Mouse (Mus musculus): ENCODE data around the gene Ctns.

Gene Ctns

DNA sequence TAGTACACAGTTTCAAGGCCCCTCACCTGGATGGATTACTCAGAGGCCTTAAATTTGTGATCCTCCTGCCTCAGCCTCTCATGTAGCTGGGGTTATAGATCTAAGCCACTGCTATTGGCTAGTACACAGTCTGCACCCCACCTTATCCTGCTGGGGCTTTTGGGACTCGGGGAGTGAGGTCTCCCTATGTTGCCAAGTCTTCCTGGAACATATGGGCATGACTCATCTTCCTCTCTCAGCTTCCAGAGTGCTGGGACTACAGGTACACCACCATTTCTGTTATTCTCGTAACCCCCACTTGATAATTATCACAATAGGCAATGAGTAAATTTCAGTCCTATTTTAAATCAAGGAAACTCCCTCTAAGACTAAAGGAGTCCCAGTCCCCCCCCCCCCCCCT is 4.4 kb downstream of the Ctns start:
- DNase-seq (ENCODE audit: low spot score in 2 of 2): no peak

DNA sequence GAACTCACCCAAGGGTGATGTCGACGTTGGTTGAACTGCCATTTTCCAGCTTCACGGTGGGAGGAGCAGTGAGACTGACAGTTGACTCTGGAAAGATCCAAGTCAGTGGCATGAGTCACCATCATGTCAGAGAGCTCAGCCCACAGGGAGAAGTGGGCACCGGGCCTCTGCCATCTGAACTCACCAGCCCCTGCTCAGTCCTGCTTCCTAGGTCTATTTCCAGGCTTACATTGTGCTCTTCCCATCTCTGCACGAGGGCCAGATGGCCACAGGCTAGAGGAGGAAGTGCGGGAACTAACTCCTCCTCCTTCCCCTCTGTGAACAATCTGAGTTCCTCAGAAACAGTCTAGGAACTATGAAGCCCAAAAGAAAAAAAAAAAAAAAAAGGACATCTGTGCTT is 5.8 kb downstream of the Ctns start:
- no peak for DNase-seq (ENCODE audit: low spot score in 2 of 2)

DNA sequence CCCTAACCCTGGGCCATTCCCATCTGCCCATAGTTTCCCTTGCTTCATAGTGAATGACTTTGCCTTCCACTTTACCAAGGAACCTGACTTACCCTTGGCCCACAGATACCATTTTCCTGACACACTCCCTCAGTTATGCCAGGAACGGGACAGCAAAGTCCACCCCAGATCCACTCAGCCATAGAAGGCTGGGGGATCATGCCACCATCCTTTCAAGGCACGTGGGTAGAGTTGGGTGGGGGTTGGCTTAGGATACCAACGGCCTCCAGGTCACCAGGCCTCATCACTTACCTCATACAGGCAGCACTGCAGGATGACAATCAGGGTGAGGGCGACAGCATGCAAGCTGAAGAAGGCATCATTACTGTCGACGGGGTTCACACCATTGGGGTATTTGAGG is 11.6 kb downstream of the Ctns start:
- no peak for DNase-seq (ENCODE audit: low spot score in 2 of 2)

DNA sequence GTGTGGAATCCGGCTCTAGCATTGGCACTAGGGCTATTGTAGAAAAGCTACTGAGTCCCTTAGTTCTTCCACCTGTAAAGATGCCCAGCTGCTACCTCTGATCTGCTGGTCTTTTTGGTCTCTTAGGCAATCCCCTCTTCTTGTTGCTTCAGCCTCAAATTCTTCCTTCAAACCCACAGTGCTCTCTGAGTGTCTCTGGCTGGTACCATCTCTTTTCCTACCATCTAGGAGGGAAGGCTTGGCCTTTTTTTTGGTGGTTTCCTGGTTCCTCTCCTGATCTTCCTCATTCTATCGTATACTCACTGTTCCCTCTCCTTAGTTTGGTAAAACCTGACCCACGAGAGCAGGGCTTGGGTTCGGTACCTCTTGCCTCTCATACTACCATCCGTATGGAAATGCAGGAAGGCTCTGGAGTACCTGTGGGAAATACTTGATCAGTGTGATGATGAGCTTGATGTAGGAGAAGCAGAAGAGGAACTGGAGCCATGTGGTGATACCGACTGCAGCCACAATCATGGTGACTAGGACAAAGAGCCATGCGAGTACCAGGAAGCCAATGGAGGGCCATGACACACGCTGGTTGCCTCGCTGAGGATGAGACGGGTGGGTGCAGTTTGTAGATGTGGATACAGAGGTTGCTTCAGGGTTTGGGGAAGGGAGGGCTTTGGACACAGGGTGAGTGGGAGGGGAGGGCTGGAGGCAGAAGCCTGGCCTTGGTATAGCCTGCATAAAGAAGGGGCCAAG is 12.8 kb downstream of the Ctns start:
- DNase-seq (ENCODE audit: low spot score in 2 of 2): no peak

DNA sequence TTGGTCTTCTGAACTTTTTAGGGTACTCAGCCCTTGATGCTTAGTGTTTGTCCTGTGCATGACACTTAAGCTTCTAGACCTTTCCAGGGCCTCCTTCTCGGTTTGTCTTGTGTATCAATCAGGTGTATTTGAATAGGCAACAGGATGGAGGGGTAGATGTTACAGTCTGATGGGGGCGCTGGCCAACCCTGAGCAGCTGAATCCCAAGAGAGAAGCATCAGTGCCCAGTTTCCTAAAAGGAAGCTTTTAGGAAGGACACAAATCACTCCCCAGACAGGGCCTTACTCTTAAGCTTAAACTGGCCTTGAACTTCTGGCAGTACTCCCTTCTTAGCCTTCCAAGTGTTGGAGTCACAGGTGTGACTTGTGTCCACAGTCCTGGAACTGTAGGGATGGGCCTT is 20.9 kb downstream of the Ctns start:
- no peak for DNase-seq (ENCODE audit: low spot score in 2 of 2)

DNA sequence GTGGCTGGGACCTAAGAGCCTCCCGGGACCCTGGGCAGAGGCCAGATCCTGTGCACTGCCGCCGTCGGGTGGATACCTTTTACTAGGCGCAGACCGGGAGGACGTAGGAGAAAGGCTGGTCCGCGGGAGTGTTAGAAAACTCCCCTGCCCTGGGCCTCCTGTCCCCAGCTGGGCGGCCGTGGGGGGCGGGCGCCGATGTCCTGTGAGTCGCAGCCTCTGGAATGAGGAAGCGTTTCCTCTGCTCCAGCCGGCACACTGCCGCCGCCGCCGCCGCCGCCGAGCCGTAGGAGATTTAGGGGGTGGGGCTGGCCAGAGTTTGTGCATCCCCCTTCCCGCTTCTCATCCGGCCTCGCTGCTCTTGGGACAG is 21.4 kb downstream of the Ctns start:
- peak in 1 of 2 experiments; percentile 35 for DNase-seq (ENCODE audit: low spot score in 2 of 2)

DNA sequence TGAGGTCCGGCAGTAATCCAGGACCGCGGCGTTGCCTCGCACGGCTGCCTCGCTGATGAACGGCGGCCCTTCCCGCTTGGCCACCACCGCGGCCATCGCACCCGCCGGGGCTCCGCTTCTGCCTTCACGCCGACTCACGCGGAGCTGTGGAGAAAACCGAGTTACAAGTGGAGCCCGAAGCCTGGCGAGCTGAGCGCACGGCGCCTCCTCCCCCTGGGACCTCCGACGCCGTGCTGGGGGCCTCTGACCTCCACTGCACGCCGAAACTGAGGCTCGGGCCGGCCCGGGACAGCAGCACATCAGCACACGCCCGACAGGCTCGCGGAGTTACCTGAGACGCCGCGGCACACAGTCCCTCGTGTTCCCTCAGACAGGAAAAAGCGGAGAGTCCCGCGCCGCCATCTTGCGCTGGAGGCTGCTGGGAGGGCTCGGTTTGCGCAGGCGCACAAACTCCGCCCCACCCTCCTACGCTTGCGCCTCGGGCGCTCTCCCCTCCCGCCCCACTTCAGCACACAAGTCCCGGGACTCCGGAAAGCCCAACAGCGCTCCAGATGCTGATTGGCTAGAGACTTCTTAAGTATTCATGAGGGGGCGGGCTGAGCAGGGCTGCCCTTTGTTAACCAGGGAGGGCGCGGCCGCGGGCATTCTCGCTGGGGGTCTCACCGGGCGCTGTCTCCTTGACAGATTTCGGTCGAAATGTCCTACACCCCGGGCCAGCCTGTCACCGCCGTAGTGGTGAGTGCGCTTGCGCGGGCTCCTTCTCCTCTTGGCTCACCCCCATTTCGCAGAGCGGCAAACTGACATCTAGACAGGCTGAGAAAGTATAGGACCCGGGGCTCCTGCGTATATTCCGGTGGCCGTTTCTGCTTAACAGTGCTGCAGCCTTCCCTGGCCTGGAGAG is 22.0 kb downstream of the Ctns start, which contains the start of the genes Emc6 and Tax1bp3:
Gene Emc6, minus strand, starts transcription at position 430 of the 901 bp plus-strand sequence.
Gene Tax1bp3, plus strand, starts transcription at position 476 of the 901 bp plus-strand sequence.
- peak; percentile 95 to 97 for DNase-seq (ENCODE audit: low spot score in 2 of 2)

DNA sequence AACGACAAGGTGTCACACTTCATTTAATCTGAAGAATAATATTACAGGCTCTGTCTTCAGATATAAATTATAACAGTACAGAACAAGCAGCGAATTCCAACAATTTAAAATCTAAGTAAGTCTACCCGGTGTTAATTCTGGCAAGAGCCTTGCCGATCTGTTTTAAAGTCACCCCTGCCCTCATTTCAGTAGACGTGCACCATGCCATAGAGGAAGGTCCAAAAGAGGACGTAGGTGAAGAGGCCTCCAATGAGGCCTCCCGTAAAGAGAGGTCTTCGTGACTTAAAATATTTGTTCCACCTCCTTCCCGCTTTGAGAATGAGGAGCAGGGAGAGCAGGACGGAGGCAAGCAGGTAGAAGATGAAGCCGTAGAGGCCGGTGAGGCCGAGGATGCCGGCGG is 22.7 kb downstream of the Ctns start:
- no peak for DNase-seq (ENCODE audit: low spot score in 2 of 2)

DNA sequence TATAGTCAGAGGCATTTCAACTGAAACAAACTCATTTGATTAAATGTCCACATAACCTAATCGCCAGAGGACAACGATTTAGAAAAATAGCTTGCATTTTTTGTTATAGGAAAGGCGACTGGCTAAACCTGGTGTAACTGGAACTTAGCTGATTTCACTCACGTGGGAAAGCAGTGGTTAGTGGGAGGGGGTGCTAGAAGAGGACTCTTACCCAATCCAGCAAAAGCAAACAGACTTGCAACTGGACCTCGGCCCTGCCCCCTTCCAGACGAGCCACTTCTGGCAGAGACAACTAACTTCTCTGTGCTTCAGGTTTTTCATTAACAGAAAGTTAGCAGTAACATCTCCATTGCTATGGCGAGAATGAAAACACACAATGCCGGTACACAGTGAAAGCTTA is 23.2 kb downstream of the Ctns start:
- DNase-seq (ENCODE audit: low spot score in 2 of 2): no peak

DNA sequence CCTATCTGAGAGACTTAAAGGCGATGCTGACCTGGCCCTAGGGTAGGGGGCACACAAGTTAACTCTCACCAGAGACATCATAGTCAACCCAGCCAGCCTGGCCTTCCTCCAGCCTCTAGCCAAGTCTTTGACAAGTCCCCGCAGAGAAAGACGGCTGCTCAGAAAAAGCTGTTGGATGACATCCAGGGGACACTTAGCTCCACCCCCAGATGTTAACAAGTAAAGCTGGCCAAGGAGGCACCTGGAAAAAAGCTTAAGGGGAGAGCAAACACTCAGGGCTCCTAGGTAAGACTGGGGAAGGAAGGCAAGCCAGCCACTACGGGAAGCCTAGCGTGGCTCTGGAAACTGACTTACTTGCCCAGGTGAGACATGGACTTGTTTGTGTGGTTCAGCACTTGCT is 26.7 kb downstream of the Ctns start:
- no peak for DNase-seq (ENCODE audit: low spot score in 2 of 2)

DNA sequence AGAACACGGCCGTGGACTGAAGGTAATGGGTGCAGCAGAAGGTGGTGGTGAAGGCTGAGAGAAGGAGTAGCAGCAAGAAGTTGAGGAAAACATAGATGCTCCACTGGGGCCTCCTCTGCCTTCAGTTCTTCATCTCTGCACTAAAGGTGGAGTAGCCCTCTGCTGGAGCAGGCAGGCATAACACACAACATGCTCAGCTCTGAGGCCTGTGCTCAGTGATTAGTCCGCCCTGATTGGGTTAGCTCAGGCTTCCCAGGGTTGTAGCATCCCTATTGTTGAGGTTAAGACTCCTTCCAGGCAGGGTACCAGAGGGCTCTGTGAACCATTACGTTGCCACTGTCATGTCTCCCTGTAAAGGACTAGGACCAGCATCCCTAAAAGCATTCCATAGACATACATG is 29.6 kb downstream of the Ctns start:
- peak; percentile 39 to 64 for DNase-seq (ENCODE audit: low spot score in 2 of 2)

DNA sequence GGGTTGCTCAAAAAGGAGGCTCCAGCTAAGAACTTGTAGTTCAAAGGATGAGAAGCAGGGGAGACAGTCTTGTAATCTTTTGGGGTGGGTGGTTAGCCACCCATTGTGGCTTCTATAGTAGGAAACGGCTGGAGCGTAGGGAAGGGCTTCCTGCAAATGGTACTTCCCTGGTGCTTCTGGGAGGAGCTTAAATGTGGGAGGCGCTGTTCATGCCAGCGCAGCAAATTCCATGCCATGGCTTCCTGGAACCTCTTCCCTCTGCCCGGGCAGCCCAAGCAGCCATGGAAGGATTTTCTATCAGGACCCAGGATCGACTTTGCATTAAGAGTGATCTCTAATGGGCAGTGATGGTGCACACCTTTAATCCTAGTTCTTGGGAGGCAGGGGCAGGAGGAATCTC is 30.3 kb downstream of the Ctns start:
- DNase-seq (ENCODE audit: low spot score in 2 of 2): no peak

DNA sequence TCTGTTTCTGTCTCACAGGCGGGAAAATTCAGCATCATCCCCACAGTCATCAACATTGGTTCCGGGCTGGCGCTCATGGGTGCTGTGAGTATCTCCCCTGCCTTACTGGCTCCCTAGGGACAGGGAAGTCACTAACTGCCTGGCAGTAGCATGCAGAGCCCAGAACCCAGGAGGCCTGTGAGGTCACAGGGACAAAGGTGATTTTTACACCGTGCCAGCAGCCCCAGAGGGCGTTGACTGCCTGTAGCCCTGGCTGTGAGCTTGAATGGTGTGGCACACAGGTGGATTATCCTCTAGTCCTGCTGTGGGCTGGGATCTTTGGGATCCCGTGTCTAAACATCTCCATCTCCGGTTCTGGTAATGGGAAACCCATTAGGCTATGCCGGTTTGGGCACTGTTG is 30.8 kb downstream of the Ctns start:
- no peak for DNase-seq (ENCODE audit: low spot score in 2 of 2)

DNA sequence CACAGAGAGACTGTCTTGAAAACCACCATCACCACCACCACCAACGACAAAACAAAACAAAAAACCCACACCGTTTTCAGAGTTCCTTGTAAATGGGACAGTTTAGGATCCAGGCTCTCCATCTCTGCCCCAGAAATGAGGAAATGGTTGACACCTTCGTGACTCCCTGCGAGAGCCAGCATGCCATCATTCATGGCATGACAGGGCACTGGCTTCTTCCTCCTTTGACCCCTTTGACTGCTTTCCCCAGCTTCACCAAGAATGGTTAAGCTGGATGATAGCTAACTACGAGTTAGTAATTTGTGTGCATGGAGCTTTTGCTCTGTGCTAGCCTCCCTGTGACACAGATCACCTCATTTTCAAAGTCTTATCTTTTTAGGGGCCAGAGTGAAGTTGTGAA is 36.6 kb downstream of the Ctns start:
- DNase-seq (ENCODE audit: low spot score in 2 of 2): no peak

DNA sequence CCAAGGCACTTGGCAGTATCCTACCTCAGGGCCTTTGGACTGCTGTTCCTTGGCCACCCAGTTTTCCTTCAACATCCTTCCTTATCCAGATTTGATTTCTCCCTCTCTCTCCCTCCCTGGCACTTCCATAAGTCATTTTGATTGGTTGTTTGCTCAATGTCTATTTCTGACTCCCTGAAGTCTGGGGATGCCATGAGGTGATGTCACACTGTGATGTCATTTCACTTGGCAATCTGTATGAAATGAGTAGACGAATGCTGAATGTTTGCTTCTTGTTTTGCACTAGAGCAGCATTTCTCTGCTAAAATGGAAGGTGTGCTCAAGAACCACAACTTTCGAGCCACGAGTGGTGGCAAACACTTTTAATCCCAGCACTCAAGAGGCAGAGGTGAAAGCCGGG is 37.2 kb downstream of the Ctns start:
- no peak for DNase-seq (ENCODE audit: low spot score in 2 of 2)

DNA sequence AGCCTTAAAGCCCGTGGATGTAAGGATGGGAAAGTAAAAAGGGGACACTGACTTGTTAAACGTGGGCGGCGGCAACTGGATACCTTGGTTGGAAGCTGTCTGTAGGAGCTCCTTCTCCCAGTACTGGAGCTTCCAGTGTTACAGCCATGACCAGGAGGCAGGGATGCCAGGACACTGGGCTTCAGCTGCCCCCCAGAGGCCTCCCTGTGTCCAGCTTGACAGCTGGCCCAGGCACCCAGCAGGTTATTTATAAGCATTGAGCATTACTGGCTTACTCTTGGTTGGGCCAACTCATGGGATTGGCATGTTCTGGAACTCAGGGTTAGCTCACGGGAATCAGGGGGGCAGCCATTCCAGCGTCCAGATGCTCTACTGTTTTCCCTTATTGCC is 38.0 kb downstream of the Ctns start:
- DNase-seq (ENCODE audit: low spot score in 2 of 2): no peak

DNA sequence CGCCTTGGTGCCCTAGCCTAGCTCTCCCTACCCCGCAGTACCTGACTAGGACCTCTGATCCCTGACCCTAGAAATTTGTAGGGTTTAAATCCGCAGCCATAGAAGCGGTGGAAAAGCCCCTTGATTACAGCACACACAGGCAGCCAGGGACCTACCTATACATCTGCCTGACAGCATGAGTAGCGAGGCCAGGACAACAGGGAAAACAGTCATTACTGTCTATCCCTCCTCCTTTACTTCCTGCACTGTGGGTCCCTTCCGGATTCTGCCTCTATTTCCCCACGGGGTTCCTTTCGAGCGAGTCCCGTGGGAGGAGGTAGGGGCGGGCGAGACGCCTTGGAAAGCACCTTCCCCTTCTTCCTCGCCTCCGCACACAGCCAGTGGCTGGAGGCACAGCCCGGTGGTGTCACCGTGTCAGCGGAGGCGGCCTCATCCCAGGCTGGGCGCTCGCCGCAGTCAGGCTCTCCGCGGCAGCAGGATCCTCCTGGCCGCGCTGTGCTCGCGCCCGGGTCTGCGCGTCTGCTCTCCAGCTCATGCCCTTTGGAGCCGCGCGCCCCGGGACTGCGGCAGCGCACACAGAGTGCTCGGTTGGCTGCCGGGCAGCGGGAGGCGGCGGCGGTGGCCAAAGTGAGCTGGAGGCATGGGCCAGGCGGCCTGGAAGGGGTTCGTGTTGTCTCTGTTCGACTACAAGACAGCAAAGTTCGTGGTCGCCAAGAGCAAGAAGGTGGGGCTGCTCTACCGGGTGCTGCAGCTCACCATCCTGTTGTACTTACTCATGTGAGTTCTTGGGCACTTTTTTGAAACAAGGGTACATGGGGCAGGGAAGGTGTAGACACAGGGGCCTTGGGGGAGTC is 38.7 kb downstream of the Ctns start, which contains the start of gene P2rx5:
Gene P2rx5, plus strand, starts transcription at position 465 of the 854 bp plus-strand sequence.
- DNase-seq (ENCODE audit: low spot score in 2 of 2): no peak

DNA sequence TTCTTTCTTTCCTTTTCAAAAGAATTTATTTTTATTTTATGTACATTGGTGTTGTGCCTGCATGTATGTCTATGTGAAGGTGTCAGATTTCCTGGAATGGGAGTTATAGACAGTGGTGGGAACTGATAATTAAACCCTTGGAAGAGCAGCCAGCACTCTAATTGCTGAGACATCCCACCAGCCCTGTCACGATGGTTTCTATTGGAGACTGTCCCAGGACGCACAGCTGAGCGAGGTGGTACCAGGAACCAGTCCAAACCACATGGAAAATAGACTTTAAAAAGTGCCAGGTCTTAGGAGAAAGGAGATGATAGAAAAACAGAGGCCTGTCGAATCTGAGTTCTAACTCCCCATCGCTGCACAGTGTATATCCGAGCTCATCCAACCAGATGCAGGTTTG is 43.8 kb downstream of the Ctns start:
- no peak for DNase-seq (ENCODE audit: low spot score in 2 of 2)

DNA sequence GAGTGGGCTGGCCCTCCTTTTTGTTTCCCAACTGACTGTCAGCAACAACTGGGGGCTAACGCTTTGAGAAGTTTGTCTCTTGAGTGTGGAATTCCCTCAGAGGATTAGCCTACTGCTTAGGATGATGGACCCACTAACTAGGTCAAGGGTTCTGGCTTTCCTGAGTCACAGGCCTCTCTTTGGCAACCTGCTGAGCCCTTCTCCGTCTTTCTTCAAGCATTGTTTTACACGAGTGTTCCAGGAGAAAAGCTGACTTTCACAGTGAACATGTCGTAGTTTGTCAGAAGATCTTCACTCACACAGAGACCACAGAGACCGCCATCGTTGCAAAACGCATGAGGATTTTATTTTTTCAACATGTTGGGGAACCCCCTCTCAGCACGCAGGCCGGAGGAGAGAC is 50.6 kb downstream of the Ctns start:
- DNase-seq (ENCODE audit: low spot score in 2 of 2): no peak

DNA sequence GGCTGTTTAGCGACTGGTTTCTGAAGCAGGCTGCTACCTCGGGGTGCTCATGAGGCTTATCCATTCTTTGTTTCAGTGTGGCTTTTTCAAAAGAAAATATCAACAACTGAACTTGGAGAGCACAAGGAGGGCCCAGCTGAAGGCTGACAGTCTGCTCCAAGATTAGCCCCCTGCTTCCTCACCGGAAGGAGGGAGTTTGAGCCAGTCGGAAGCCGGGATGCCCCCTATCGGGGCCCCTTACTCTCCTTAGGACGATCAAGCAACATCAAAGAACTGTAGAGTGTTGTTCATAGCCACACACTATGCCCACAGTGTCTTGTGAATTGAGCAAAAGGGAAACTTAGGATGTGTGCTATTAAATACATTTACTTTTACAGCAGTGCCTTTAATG is 51.9 kb downstream of the Ctns start:
- DNase-seq (ENCODE audit: low spot score in 2 of 2): no peak

DNA sequence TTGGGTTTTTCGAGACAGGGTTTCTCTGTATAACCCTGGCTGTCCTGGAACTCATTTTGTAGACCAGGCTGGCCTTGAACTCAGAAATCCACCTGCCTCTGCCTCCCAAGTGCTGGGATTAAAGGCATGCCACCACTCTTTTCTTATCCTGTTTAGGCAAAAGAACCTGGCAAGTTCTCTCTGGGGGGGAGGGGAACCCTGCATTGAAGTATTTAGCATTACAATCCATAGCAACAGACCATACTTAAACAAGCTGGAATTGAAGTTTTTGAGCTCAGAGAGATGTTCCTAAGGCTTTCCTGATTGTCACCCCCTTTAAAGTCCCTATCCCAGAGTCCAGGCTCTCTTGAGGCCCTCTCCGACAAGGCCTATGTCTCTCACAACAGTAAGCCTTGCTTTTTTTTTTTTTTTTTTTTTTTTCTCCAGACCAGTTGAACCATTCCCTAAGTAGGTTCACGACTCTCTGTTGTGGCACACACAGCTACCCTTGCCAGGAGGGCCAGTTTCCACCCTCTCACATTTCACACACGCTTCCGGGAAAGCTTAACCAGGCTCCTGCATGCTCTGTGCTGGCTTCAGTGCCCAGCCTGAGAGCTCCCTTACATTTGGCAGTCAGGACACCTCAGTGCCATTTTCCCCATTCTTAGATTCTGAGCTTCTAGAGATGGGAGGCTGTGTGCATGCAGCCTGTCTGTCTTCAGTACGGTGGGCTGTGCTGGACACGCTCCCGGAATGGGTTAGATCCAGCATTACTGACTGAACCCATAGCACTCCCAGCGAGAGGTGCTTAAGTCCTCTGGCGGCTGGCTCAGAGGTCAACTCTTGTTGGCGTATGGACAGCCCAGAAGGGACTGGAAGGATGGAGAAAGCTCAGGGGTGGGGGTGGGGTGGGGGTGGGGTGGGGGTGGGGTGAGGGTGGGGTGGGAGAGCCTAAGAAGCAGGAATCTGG is 52.5 kb downstream of the Ctns start:
- no peak for DNase-seq (ENCODE audit: low spot score in 2 of 2)

Data from thymus, postnatal 10 days (tissue).